Mouse (Mus musculus) heart, adult 2 months (tissue): ENCODE measurements at regions not wholly inside any gene's neighbourhood (a gene's known extent, or its start where the extent isn't known, plus 50 kb on each side); places are given as distances from the start of the nearest gene placed in this dataset.

Source experiments
- CTCF ChIP-seq: fragments of 200-600 bp; IDR thresholded peaks from 2 replicates; pipeline ENCODE4 v1.8.1; 2022; ENCODE audit warnings: antibody characterized with exemption, mild to moderate bottlenecking, moderate library complexity
- EP300 ChIP-seq: fragments of 200-500 bp; IDR thresholded peaks from 2 replicates; pipeline ENCODE4 v1.6.1; 2011; ENCODE audit warnings: low read depth, low read length, control low read depth; ENCODE audit not compliant: insufficient read depth
- POLR2A ChIP-seq: fragments of 200-500 bp; IDR thresholded peaks from 2 replicates; pipeline ENCODE4 v1.6.1; 2011; ENCODE audit warnings: mild to moderate bottlenecking, low read depth, low read length, control low read depth; ENCODE audit not compliant: insufficient read depth

DNA sequence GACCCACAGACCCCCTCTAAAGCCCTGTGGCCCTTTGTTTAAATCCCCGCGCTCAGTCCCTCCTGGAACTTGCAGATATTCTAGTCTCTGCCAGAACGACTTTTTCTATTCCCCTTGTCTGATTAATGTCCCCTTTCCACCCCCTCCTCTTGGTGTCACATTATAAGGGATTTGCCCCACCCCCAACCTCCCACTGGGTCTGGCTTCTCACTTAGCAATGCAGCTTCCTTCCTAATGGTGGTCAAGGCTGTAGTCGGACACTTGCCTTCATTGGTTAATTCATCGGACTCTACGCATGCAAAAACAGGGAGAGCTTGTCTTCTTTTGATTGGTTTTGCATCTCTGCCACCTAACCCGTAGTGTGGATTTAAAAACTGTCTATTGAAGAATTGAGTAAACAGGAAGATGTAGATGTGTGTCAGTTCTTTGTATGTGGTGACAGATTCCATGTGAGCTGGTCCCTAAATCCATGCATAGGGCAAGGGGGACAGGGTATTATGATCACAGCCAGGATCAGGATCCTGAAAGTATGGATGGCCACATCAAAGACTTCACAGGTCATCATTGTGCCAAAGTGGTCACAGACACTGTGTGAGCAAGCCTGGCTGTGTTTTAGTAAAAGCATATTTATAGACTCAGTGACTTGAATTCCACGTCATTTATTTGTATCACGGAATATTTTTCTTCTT is 908.3 kb upstream of the Lrrc6 start:
- TF ChIP-seq CTCF (no peak), POLR2A (no peak), EP300 (no peak)
